Mouse (Mus musculus): ENCODE results near the gene Ttll11. TPM values are rescaled to one million over a fixed set of nuclear protein-coding genes. Genes with fewer than 3 reads are reported as not detected.

Ttll11 gene
- polyA plus RNA-seq, 1 experiment from 2014 or later, result 2.1 TPM

- Histone ChIP-seq H3K36me3 (no peaks in the 10 kb centered on the region), H3K27me3 (no peaks in the 10 kb centered on the region), H3K4me1 (0 out of 2 replicates have a peak, but pooled peaks cover 6% of the 10 kb centered on the region), H3K9me3 (no peaks in the 10 kb centered on the region), H3K4me2 (no peak overlapping the region), H3K9ac (no peak overlapping the region), H3K4me3 (no peak overlapping the region), H3K27ac (no peak overlapping the region)
- WGBS, result 56% methylated on average over 6 of the region's 6 CpGs
- no peak for ATAC-seq (ENCODE audit: insufficient number of reproducible peaks, insufficient read depth, low FRiP score, low TSS enrichment, low read depth)
Observed at GRCm38 (mm10) chr2:35928133-35928532, 51.6 kb downstream of the Ttll11 start.

GRCm38 (mm10) chr2:35924947-35925346 is 54.8 kb downstream of the Ttll11 start:
- H3K36me3 ChIP-seq, result no peaks in the 10 kb centered on the region
- H3K27ac ChIP-seq, result no peak overlapping the region
- H3K4me1 ChIP-seq, result 0 out of 2 replicates have a peak, but pooled peaks cover 6% of the 10 kb centered on the region
- ATAC-seq (ENCODE audit: insufficient number of reproducible peaks, insufficient read depth, low FRiP score, low TSS enrichment, low read depth), result no peak
- WGBS, result 67% methylated on average over 4 of the region's 4 CpGs
- H3K9me3 ChIP-seq, result no peaks in the 10 kb centered on the region
- no peak overlapping the region for H3K4me3 ChIP-seq
- no peak overlapping the region for H3K9ac ChIP-seq
- no peaks in the 10 kb centered on the region for H3K27me3 ChIP-seq
- no peak overlapping the region for H3K4me2 ChIP-seq

- Histone ChIP-seq H3K27me3 (no peaks in the 10 kb centered on the region), H3K9me3 (no peaks in the 10 kb centered on the region), H3K9ac (no peak overlapping the region), H3K27ac (no peak overlapping the region), H3K4me3 (no peak overlapping the region), H3K36me3 (no peaks in the 10 kb centered on the region), H3K4me2 (no peak overlapping the region), H3K4me1 (0 out of 2 replicates have a peak, but pooled peaks cover 2% of the 10 kb centered on the region)
- no peak for ATAC-seq (ENCODE audit: insufficient number of reproducible peaks, insufficient read depth, low FRiP score, low TSS enrichment, low read depth)
- WGBS, result 88% methylated on average over 3 of the region's 3 CpGs
Observed at GRCm38 (mm10) chr2:35922956-35923355, 56.8 kb downstream of the Ttll11 start.

GRCm38 (mm10) chr2:35912090-35912489 is 67.6 kb downstream of the Ttll11 start:
- no peaks in the 10 kb centered on the region for H3K36me3 ChIP-seq
- ATAC-seq (ENCODE audit: insufficient number of reproducible peaks, insufficient read depth, low FRiP score, low TSS enrichment, low read depth), result no peak

GRCm38 (mm10) chr2:35911675-35912074 is 68.0 kb downstream of the Ttll11 start:
- no peaks in the 10 kb centered on the region for H3K36me3 ChIP-seq
- H3K27me3 ChIP-seq, result no peaks in the 10 kb centered on the region
- no peak overlapping the region for H3K27ac ChIP-seq
- no peak overlapping the region for H3K4me2 ChIP-seq
- WGBS, result 81% methylated on average over 1 of the region's 1 CpGs
- ATAC-seq (ENCODE audit: insufficient number of reproducible peaks, insufficient read depth, low FRiP score, low TSS enrichment, low read depth), result no peak
- H3K4me3 ChIP-seq, result no peak overlapping the region
- H3K9me3 ChIP-seq, result no peaks in the 10 kb centered on the region
- no peak overlapping the region for H3K9ac ChIP-seq
- H3K4me1 ChIP-seq, result peaks cover 11% of the 10 kb centered on the region

More at GRCm38 (mm10) chr2:35912090-35912489, 67.6 kb downstream of the Ttll11 start:
- Histone ChIP-seq H3K27me3 (no peaks in the 10 kb centered on the region), H3K27ac (no peak overlapping the region), H3K9me3 (no peaks in the 10 kb centered on the region), H3K4me1 (peaks cover 11% of the 10 kb centered on the region), H3K9ac (no peak overlapping the region), H3K4me3 (no peak overlapping the region), H3K4me2 (no peak overlapping the region)
- 76% methylated on average over 4 of the region's 4 CpGs for WGBS

GRCm38 (mm10) chr2:35910740-35911139 is 69.0 kb downstream of the Ttll11 start:
- H3K4me3 ChIP-seq, result no peak overlapping the region
- H3K9ac ChIP-seq, result no peak overlapping the region
- no peaks in the 10 kb centered on the region for H3K27me3 ChIP-seq
- no peaks in the 10 kb centered on the region for H3K9me3 ChIP-seq
- no peak overlapping the region for H3K4me2 ChIP-seq
- no peak overlapping the region for H3K27ac ChIP-seq
- 17% methylated on average over 9 of the region's 9 CpGs for WGBS
- H3K36me3 ChIP-seq, result no peaks in the 10 kb centered on the region
- peaks cover 14% of the 10 kb centered on the region for H3K4me1 ChIP-seq
- ATAC-seq (ENCODE audit: insufficient number of reproducible peaks, insufficient read depth, low FRiP score, low TSS enrichment, low read depth), result no peak

- Histone ChIP-seq H3K27ac (no peak overlapping the region), H3K4me2 (no peak overlapping the region), H3K27me3 (no peaks in the 10 kb centered on the region), H3K4me3 (no peak overlapping the region), H3K36me3 (no peaks in the 10 kb centered on the region), H3K9ac (no peak overlapping the region), H3K9me3 (no peaks in the 10 kb centered on the region), H3K4me1 (peaks cover 14% of the 10 kb centered on the region)
- ATAC-seq (ENCODE audit: insufficient number of reproducible peaks, insufficient read depth, low FRiP score, low TSS enrichment, low read depth), result no peak
- 90% methylated on average over 4 of the region's 4 CpGs for WGBS
Observed at GRCm38 (mm10) chr2:35909353-35909752, 70.4 kb downstream of the Ttll11 start.

- Histone ChIP-seq H3K4me2 (no peak overlapping the region), H3K36me3 (no peaks in the 10 kb centered on the region), H3K27ac (no peak overlapping the region), H3K27me3 (no peaks in the 10 kb centered on the region), H3K4me3 (no peak overlapping the region), H3K9ac (no peak overlapping the region), H3K9me3 (no peaks in the 10 kb centered on the region), H3K4me1 (peaks cover 14% of the 10 kb centered on the region)
- no peak for ATAC-seq (ENCODE audit: insufficient number of reproducible peaks, insufficient read depth, low FRiP score, low TSS enrichment, low read depth)
- WGBS, result 83% methylated on average over 6 of the region's 6 CpGs
Observed at GRCm38 (mm10) chr2:35907578-35907977, 72.1 kb downstream of the Ttll11 start.

- Histone ChIP-seq H3K27ac (no peak overlapping the region), H3K36me3 (no peaks in the 10 kb centered on the region), H3K4me3 (no peak overlapping the region), H3K4me1 (peaks cover 14% of the 10 kb centered on the region), H3K4me2 (peak overlapping the region; percentile 42), H3K9ac (no peak overlapping the region), H3K27me3 (no peaks in the 10 kb centered on the region), H3K9me3 (no peaks in the 10 kb centered on the region)
- 6% methylated on average over 11 of the region's 11 CpGs for WGBS
- ATAC-seq (ENCODE audit: insufficient number of reproducible peaks, insufficient read depth, low FRiP score, low TSS enrichment, low read depth), result no peak
Observed at GRCm38 (mm10) chr2:35906174-35906798, 73.4 kb downstream of the Ttll11 start.

- Histone ChIP-seq H3K4me1 (no peaks in the 10 kb centered on the region), H3K27ac (no peak overlapping the region), H3K36me3 (no peaks in the 10 kb centered on the region), H3K9me3 (no peaks in the 10 kb centered on the region), H3K4me2 (no peak overlapping the region), H3K27me3 (no peaks in the 10 kb centered on the region), H3K4me3 (no peak overlapping the region), H3K9ac (no peak overlapping the region)
- 73% methylated on average over 2 of the region's 2 CpGs for WGBS
- no peak for ATAC-seq (ENCODE audit: insufficient number of reproducible peaks, insufficient read depth, low FRiP score, low TSS enrichment, low read depth)
Observed at GRCm38 (mm10) chr2:35900845-35901244, 78.9 kb downstream of the Ttll11 start.

GRCm38 (mm10) chr2:35899712-35900111 is 80.0 kb downstream of the Ttll11 start:
- Histone ChIP-seq H3K27me3 (no peaks in the 10 kb centered on the region), H3K36me3 (no peaks in the 10 kb centered on the region), H3K9me3 (no peaks in the 10 kb centered on the region), H3K4me3 (no peak overlapping the region), H3K4me2 (no peak overlapping the region), H3K4me1 (no peaks in the 10 kb centered on the region), H3K27ac (no peak overlapping the region), H3K9ac (no peak overlapping the region)
- no peak for ATAC-seq (ENCODE audit: insufficient number of reproducible peaks, insufficient read depth, low FRiP score, low TSS enrichment, low read depth)
- 96% methylated on average over 3 of the region's 3 CpGs for WGBS

- no peak for ATAC-seq (ENCODE audit: insufficient number of reproducible peaks, insufficient read depth, low FRiP score, low TSS enrichment, low read depth)
- WGBS, result 75% methylated on average over 4 of the region's 4 CpGs
- H3K4me1 ChIP-seq, result no peaks in the 10 kb centered on the region
- no peak overlapping the region for H3K9ac ChIP-seq
- H3K4me3 ChIP-seq, result no peak overlapping the region
- no peak overlapping the region for H3K27ac ChIP-seq
- no peak overlapping the region for H3K4me2 ChIP-seq
- H3K27me3 ChIP-seq, result no peaks in the 10 kb centered on the region
- H3K36me3 ChIP-seq, result no peaks in the 10 kb centered on the region
- H3K9me3 ChIP-seq, result no peaks in the 10 kb centered on the region
Observed at GRCm38 (mm10) chr2:35899135-35899474, 80.6 kb downstream of the Ttll11 start.

Measured in embryonic facial prominence, embryonic 13.5 days (tissue).